Mouse (Mus musculus): ENCODE data around the gene Brd3. TPM values are rescaled to one million over a fixed set of nuclear protein-coding genes. Genes with fewer than 3 reads are reported as not detected.
A peak's percentile ranks its signal among the peaks of the same experiment; 100 is the strongest.
"Not testable (repeated sequence)": the region's sequence is repeated elsewhere in the genome, so short reads cannot be mapped to it uniquely, and the experiment has no call there.

Brd3 gene
- 21.7 and 23.2 TPM in 2 replicates for polyA plus RNA-seq (2012; rRNA removed)

DNA sequence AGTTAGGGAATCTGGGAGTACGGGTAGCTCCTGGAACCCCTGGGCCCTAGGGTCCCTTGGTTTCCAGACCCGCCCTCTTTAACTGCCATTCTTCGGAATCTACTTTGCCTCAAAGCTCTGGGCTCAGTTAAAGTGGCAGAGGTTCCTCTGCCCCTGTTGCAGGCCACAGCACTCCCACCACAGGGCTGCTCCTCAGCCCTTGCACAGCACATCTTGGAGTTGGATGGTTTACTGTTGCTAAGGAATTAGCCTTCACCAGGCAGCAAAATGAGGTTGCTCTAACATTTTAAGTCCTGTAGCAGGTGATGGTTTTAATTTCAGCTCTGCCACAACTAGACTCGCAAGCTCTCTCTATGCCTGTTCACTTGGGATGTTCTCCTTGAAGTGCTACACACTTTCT, at the start of gene Brd3:
Brd3 (minus strand) TSS at position 101 of the 400 bp plus-strand sequence.
- Histone ChIP-seq H3K27ac (ENCODE audit: insufficient read depth, low read length) (no peak within 1 kb of the TSS), H3K4me3 (ENCODE audit: insufficient read depth, low read length) (no peak within 1 kb of the TSS), H3K4me1 (ENCODE audit: control insufficient read depth, insufficient read depth, low read length) (no peaks in the 10 kb centered on the region)
- TF ChIP-seq CTCF (IDR thresholded peaks at IDR 0.05; ENCODE audit: extremely low read depth, insufficient read depth, low read length) (no peak), POLR2A (IDR thresholded peaks at IDR 0.05; ENCODE audit: extremely low read depth, insufficient read depth, low read length) (no peak)

DNA sequence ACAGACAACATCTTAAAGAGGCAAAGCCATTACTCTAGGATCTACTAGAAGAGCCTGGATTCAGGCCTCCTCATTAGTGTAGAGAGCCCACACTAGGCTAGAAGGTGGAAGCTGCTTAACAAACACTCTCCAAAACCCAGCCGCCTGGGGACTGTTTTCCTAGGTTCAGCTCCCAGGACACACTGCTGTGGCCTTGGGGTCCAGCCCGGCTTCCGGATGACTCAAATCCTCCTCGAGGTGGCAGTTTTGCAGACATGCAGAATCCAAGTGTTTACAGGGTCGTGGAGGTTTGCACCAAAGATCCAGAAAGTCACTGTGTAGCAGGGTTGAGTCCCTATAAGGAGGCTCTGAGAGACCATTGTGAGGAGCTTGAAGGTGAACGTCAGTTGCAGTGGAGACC, 49.5 kb upstream of the Brd3 start:
- no peak overlapping the region for H3K27ac ChIP-seq (ENCODE audit: insufficient read depth, low read length)
- TF ChIP-seq POLR2A (IDR thresholded peaks at IDR 0.05; ENCODE audit: extremely low read depth, insufficient read depth, low read length) (no peak), CTCF (IDR thresholded peaks at IDR 0.05; ENCODE audit: extremely low read depth, insufficient read depth, low read length) (no peak)
- no peaks in the 10 kb centered on the region for H3K4me1 ChIP-seq (ENCODE audit: control insufficient read depth, insufficient read depth, low read length)
- no peak overlapping the region for H3K4me3 ChIP-seq (ENCODE audit: insufficient read depth, low read length)

DNA sequence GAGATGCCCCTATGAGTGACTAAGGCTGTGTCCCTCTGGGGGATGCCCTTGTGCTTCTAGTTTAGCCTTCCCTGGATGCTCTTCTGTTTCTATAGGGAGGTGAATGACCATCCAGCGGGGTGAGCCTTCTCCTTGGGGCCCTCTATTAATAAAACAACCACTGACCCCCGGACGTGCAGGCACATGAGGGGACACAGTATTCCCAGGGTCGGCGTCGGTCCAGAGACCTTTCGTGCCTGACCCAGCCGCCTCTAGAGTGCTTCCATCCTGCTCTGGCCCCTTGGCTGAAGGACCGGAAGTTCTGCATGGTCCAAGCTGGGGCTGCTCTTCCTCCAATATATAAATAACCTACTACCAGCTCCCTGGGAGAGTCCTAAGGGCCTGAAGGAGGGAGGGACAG, 46.8 kb upstream of the Brd3 start:
- H3K4me1 ChIP-seq (ENCODE audit: control insufficient read depth, insufficient read depth, low read length) = no peaks in the 10 kb centered on the region
- no peak for TF ChIP-seq CTCF (IDR thresholded peaks at IDR 0.05; ENCODE audit: extremely low read depth, insufficient read depth, low read length)
- no peak for TF ChIP-seq POLR2A (IDR thresholded peaks at IDR 0.05; ENCODE audit: extremely low read depth, insufficient read depth, low read length)
- H3K27ac ChIP-seq (ENCODE audit: insufficient read depth, low read length) = no peak overlapping the region
- no peak overlapping the region for H3K4me3 ChIP-seq (ENCODE audit: insufficient read depth, low read length)

DNA sequence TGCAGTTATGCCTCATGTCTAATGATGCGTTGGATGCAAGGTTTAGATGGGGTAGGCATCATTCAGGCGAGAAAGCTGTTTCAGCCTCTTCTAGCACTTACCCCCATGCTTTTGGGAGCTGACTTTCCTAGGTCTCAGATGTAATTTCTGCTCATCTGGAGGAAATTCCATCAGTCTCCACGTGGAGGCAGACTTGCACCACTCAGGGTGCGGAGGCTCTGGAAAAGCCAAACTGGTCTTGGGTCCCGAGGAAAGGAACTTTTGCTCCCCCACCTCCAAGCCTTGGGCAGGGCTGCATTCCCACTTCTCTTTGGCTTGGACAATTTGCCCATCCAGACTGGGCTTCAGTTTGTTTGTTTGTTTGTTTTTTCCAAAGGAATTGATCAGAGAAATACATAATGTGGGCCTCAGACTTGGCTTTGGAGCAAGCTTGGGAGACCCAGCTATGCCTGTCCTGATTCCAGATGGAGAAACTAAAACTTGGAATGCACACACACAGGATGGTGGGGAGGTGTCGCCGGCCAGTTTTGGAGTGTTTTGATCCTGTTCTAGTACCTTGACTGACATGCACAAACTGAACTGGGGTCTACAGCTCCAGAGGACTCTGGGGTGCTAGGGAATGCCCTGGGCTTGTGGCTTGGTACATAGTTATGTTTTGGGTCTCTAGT, 45.3 kb upstream of the Brd3 start:
- TF ChIP-seq CTCF (IDR thresholded peaks at IDR 0.05; ENCODE audit: extremely low read depth, insufficient read depth, low read length) = peak; percentile 99
- TF ChIP-seq POLR2A (IDR thresholded peaks at IDR 0.05; ENCODE audit: extremely low read depth, insufficient read depth, low read length) = no peak
- no peak overlapping the region for H3K4me3 ChIP-seq (ENCODE audit: insufficient read depth, low read length)
- H3K27ac ChIP-seq (ENCODE audit: insufficient read depth, low read length) = no peak overlapping the region
- H3K4me1 ChIP-seq (ENCODE audit: control insufficient read depth, insufficient read depth, low read length) = no peaks in the 10 kb centered on the region

DNA sequence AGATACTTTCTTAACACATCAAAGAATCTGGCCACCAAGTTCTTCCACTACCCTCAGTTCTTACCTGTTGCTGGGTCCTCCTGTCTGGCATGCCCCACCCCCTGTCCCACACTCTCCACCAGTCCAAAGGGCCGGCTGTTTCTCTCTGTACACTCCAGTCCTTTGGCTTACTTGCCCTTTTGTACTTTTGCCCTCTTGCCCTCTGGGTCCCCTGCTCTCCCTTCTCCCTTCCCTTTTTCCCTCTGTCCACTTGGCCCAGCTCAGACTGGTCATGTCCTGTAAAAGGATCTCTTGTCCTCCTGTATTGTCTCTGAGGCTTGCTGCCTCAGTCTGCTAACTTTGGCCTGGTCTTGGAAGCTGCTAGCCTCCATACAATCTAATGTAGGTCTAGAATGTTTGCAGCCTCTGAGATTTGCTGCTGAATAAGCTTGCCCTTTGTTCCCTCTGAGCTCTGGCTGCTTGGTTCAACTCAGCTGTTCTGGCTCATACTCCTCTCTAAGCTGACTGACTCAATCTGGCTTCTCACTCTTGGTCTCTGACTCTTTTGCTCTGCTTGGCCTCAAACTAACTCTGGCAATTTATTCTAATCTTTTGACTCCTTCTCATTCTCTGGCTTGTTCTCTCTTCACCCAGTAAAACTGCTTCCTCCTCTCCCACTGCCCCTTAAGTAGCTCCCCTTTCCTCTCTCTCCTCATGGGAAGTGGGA, 41.4 kb upstream of the Brd3 start:
- TF ChIP-seq CTCF (IDR thresholded peaks at IDR 0.05; ENCODE audit: extremely low read depth, insufficient read depth, low read length) (no peak), POLR2A (IDR thresholded peaks at IDR 0.05; ENCODE audit: extremely low read depth, insufficient read depth, low read length) (no peak)

DNA sequence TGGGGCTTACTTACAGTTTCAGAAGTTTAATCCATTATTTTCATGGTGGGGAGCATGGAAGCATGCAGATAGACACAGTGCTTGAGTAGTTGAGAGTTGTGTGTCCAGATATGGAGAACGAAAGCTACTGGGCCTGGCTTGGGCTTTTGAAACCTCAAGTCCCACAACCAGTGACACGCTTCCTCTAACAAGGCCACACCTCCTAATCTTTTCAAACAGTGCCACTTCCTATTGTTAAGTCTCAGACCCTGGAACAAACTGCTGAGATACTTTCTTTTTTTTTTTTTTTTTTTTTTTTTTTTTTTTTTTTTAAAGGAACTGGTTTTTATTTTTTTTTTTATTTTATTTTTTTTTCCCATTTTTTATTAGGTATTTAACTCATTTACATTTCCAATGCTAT, 40.5 kb upstream of the Brd3 start:
- no peak overlapping the region for H3K27ac ChIP-seq (ENCODE audit: insufficient read depth, low read length)
- H3K4me3 ChIP-seq (ENCODE audit: insufficient read depth, low read length) = no peak overlapping the region
- H3K4me1 ChIP-seq (ENCODE audit: control insufficient read depth, insufficient read depth, low read length) = no peaks in the 10 kb centered on the region; the same call in 1 of the 2 replicates
- TF ChIP-seq POLR2A (IDR thresholded peaks at IDR 0.05; ENCODE audit: extremely low read depth, insufficient read depth, low read length) = no peak
- TF ChIP-seq CTCF (IDR thresholded peaks at IDR 0.05; ENCODE audit: extremely low read depth, insufficient read depth, low read length) = no peak

More for the DNA sequence above, 41.4 kb upstream of the Brd3 start:
- no peaks in the 10 kb centered on the region; the same call in 1 of the 2 replicates for H3K4me1 ChIP-seq (ENCODE audit: control insufficient read depth, insufficient read depth, low read length)
- H3K4me3 ChIP-seq (ENCODE audit: insufficient read depth, low read length) = no peak overlapping the region
- H3K27ac ChIP-seq (ENCODE audit: insufficient read depth, low read length) = no peak overlapping the region

DNA sequence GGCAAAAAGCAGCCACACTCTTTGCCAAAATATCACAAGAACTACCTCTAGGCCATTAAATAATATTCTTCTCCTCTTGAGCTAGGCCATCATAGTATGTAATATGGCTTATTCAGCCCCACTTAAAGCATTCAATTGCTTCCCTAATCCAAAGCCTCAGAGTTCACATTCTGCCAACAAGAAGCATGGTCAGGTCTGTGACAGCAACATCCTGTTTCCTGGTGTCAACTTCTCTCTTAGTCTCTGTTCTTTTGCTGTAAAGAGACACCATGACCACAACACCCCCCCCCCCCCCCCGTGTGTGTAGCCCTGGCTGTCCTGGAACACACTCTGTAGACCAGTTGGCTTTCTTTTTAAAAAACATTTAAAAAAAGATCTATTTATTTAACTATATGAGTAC, 39.9 kb upstream of the Brd3 start:
- H3K4me1 ChIP-seq (ENCODE audit: control insufficient read depth, insufficient read depth, low read length) = no peaks in the 10 kb centered on the region; the same call in 1 of the 2 replicates
- TF ChIP-seq CTCF (IDR thresholded peaks at IDR 0.05; ENCODE audit: extremely low read depth, insufficient read depth, low read length) = no peak
- TF ChIP-seq POLR2A (IDR thresholded peaks at IDR 0.05; ENCODE audit: extremely low read depth, insufficient read depth, low read length) = no peak
- H3K4me3 ChIP-seq (ENCODE audit: insufficient read depth, low read length) = no peak overlapping the region
- H3K27ac ChIP-seq (ENCODE audit: insufficient read depth, low read length) = no peak overlapping the region

DNA sequence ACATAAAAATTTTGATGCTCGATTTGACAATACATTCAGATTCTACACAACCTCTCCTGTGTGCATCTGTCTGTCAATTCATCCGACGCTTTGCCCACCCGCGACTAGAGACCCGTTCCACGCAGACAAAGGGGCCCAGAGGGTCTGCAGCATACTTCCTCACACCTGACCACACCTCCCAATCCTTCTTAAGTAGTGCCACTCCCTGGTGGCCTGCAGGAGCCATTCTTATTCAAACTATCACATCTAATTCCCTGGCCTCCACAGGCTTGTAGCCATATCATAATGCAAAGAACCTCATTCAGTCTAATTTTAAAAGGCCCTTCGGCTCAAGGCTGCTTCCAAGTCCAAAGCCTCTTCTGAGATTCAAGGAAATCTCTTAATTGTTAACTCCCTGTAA, 38.6 kb upstream of the Brd3 start:
- not testable (repeated sequence) for H3K4me1 ChIP-seq (ENCODE audit: control insufficient read depth, insufficient read depth, low read length); H3K27ac ChIP-seq (ENCODE audit: insufficient read depth, low read length); H3K4me3 ChIP-seq (ENCODE audit: insufficient read depth, low read length)

DNA sequence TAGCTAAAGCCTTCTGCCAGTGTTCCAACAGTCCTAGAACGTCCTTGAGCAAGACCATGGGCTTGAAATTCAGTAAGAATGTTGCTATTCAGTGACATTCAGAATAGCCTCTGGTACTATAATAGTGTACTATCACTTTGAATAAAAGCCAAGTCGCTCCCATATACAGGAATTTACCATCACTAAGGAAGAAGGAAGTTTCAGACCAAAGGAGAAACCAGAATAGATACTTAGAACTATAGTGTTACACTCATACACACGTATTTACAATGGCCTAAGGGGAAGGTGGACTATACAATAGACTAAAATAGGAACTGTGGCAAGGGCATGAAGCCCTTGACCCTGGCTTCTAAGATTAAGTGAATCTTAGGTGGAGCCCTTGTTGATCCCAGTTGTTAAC, 38.1 kb upstream of the Brd3 start:
- H3K4me3 ChIP-seq (ENCODE audit: insufficient read depth, low read length); H3K4me1 ChIP-seq (ENCODE audit: control insufficient read depth, insufficient read depth, low read length); H3K27ac ChIP-seq (ENCODE audit: insufficient read depth, low read length): not testable (repeated sequence)

DNA sequence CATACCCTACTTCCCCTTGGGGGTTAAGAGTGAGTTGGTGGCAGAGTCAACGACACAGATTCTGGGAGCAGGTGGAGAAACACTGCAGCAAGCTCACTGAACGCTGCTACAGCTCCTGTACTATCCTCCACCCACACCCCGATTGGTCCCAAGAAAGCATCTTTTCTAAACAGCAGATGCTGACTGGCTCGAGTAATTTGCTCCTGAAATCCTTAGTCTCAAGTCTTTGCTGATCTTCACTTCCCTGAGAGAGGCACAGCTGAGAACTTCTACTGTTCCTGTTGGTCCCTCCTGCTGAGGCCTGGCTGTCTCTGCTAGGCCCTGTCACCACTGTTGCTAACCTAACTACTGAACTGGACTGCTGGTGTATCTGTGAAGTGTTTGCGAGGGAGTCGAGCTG, 37.2 kb upstream of the Brd3 start:
- no peak for TF ChIP-seq CTCF (IDR thresholded peaks at IDR 0.05; ENCODE audit: extremely low read depth, insufficient read depth, low read length)
- no peak for TF ChIP-seq POLR2A (IDR thresholded peaks at IDR 0.05; ENCODE audit: extremely low read depth, insufficient read depth, low read length)
- Histone ChIP-seq H3K4me3 (ENCODE audit: insufficient read depth, low read length) (no peak overlapping the region), H3K27ac (ENCODE audit: insufficient read depth, low read length) (no peak overlapping the region), H3K4me1 (ENCODE audit: control insufficient read depth, insufficient read depth, low read length) (peaks cover 4% of the 10 kb centered on the region)
